Mouse (Mus musculus): ENCODE measurements around the gene Ngly1. TPM values are rescaled to one million over a fixed set of nuclear protein-coding genes. Genes with fewer than 3 reads are reported as not detected.

The Ngly1 gene
- polyA plus RNA-seq, 1 experiment: 45.4 TPM

GRCm38 (mm10) chr14:16329756-16330155, 80.7 kb downstream of the Ngly1 start:
- no peak for TF ChIP-seq CTCF (IDR thresholded peaks at IDR 0.05; ENCODE audit: borderline replicate concordance, control insufficient read depth, extremely low read depth, insufficient read depth, low read length, poor library complexity)
- no peak for TF ChIP-seq POLR2A (IDR thresholded peaks at IDR 0.05; ENCODE audit: control insufficient read depth, extremely low read depth, insufficient read depth, low read length, poor library complexity)
- WGBS: 31% methylated on average over 3 of the region's 3 CpGs
- no peak overlapping the region for H3K27ac ChIP-seq (ENCODE audit: control insufficient read depth, insufficient read depth, low read length)

GRCm38 (mm10) chr14:16334260-16334659, 85.2 kb downstream of the Ngly1 start:
- Histone ChIP-seq H3K27me3 (ENCODE audit: control insufficient read depth, insufficient read depth, low read length) (no peaks in the 10 kb centered on the region), H3K27ac (ENCODE audit: control insufficient read depth, insufficient read depth, low read length) (no peak overlapping the region), H3K36me3 (ENCODE audit: control insufficient read depth, insufficient read depth, low read length) (no peaks in the 10 kb centered on the region), H3K4me1 (replicated peaks; ENCODE audit: control insufficient read depth, insufficient read depth, low read length) (peaks cover 20% of the 10 kb centered on the region), H3K4me3 (ENCODE audit: control insufficient read depth, insufficient read depth, low read length) (no peak overlapping the region)
- TF ChIP-seq POLR2A (IDR thresholded peaks at IDR 0.05; ENCODE audit: control insufficient read depth, extremely low read depth, insufficient read depth, low read length, poor library complexity): no peak
- no peak for TF ChIP-seq CTCF (IDR thresholded peaks at IDR 0.05; ENCODE audit: borderline replicate concordance, control insufficient read depth, extremely low read depth, insufficient read depth, low read length, poor library complexity)
- DNase-seq: no peak
- 78% methylated on average over 3 of the region's 3 CpGs for WGBS

More at GRCm38 (mm10) chr14:16329756-16330155, 80.7 kb downstream of the Ngly1 start:
- Histone ChIP-seq H3K4me3 (ENCODE audit: control insufficient read depth, insufficient read depth, low read length) (no peak overlapping the region), H3K27me3 (ENCODE audit: control insufficient read depth, insufficient read depth, low read length) (no peaks in the 10 kb centered on the region), H3K4me1 (replicated peaks; ENCODE audit: control insufficient read depth, insufficient read depth, low read length) (no peaks in the 10 kb centered on the region; the same call in 1 of the 2 replicates), H3K36me3 (ENCODE audit: control insufficient read depth, insufficient read depth, low read length) (no peaks in the 10 kb centered on the region)
- DNase-seq: no peak

GRCm38 (mm10) chr14:16335835-16336417, 86.8 kb downstream of the Ngly1 start:
- no peak for TF ChIP-seq POLR2A (IDR thresholded peaks at IDR 0.05; ENCODE audit: control insufficient read depth, extremely low read depth, insufficient read depth, low read length, poor library complexity)
- TF ChIP-seq CTCF (IDR thresholded peaks at IDR 0.05; ENCODE audit: borderline replicate concordance, control insufficient read depth, extremely low read depth, insufficient read depth, low read length, poor library complexity): no peak
- 55% methylated on average over 3 of the region's 3 CpGs for WGBS
- Histone ChIP-seq H3K4me3 (ENCODE audit: control insufficient read depth, insufficient read depth, low read length) (no peak overlapping the region), H3K27me3 (ENCODE audit: control insufficient read depth, insufficient read depth, low read length) (no peaks in the 10 kb centered on the region), H3K4me1 (replicated peaks; ENCODE audit: control insufficient read depth, insufficient read depth, low read length) (peaks cover 20% of the 10 kb centered on the region), H3K36me3 (ENCODE audit: control insufficient read depth, insufficient read depth, low read length) (no peaks in the 10 kb centered on the region), H3K27ac (ENCODE audit: control insufficient read depth, insufficient read depth, low read length) (peak overlapping the region; percentile 81)
- peak; percentile 30 for DNase-seq

GRCm38 (mm10) chr14:16347505-16347904, 98.4 kb downstream of the Ngly1 start:
- TF ChIP-seq POLR2A (IDR thresholded peaks at IDR 0.05; ENCODE audit: control insufficient read depth, extremely low read depth, insufficient read depth, low read length, poor library complexity): no peak
- no peak for TF ChIP-seq CTCF (IDR thresholded peaks at IDR 0.05; ENCODE audit: borderline replicate concordance, control insufficient read depth, extremely low read depth, insufficient read depth, low read length, poor library complexity)
- WGBS: 92% methylated on average over 9 of the region's 9 CpGs
- no peak overlapping the region for H3K4me3 ChIP-seq (ENCODE audit: control insufficient read depth, insufficient read depth, low read length)
- H3K27me3 ChIP-seq (ENCODE audit: control insufficient read depth, insufficient read depth, low read length): no peaks in the 10 kb centered on the region
- no peak for DNase-seq
- no peaks in the 10 kb centered on the region for H3K4me1 ChIP-seq (replicated peaks; ENCODE audit: control insufficient read depth, insufficient read depth, low read length)
- H3K27ac ChIP-seq (ENCODE audit: control insufficient read depth, insufficient read depth, low read length): no peak overlapping the region
- H3K36me3 ChIP-seq (ENCODE audit: control insufficient read depth, insufficient read depth, low read length): no peaks in the 10 kb centered on the region

- DNase-seq: no peak
- TF ChIP-seq POLR2A (IDR thresholded peaks at IDR 0.05; ENCODE audit: control insufficient read depth, extremely low read depth, insufficient read depth, low read length, poor library complexity): no peak
- TF ChIP-seq CTCF (IDR thresholded peaks at IDR 0.05; ENCODE audit: borderline replicate concordance, control insufficient read depth, extremely low read depth, insufficient read depth, low read length, poor library complexity): no peak
- Histone ChIP-seq H3K27me3 (ENCODE audit: control insufficient read depth, insufficient read depth, low read length) (no peaks in the 10 kb centered on the region), H3K27ac (ENCODE audit: control insufficient read depth, insufficient read depth, low read length) (no peak overlapping the region), H3K36me3 (ENCODE audit: control insufficient read depth, insufficient read depth, low read length) (no peaks in the 10 kb centered on the region), H3K4me3 (ENCODE audit: control insufficient read depth, insufficient read depth, low read length) (no peak overlapping the region), H3K4me1 (replicated peaks; ENCODE audit: control insufficient read depth, insufficient read depth, low read length) (peaks cover 3% of the 10 kb centered on the region; the same call in 1 of the 2 replicates)
- WGBS: 79% methylated on average over 1 of the region's 1 CpGs
Observed at GRCm38 (mm10) chr14:16359704-16360103, 110.6 kb downstream of the Ngly1 start.

Other genes starting within 250 kb of the Ngly1 start
- gene Oxsm, start 528 bp downstream of the Ngly1 start, polyA plus RNA-seq (2012; rRNA removed): 6.0 and 7.3 TPM in 2 replicates
- gene Top2b, start 115.9 kb downstream of the Ngly1 start, polyA plus RNA-seq (2012; rRNA removed): 31.2 and 37.2 TPM in 2 replicates

All from thymus, adult 2 months (tissue).